Mouse (Mus musculus): Measurements from ENCODE around the gene Lman1l. TPM values are rescaled to one million over a fixed set of nuclear protein-coding genes. Genes with fewer than 3 reads are reported as not detected.

The Lman1l gene
- total RNA-seq, 1 experiment, result 0.22 TPM

GRCm38 (mm10) chr9:57566846-57567245, 53.7 kb downstream of the Lman1l start:
- no peaks in the 10 kb centered on the region for H3K9me3 ChIP-seq (ENCODE audit: control insufficient read depth, insufficient read depth, low read depth, low read length)
- TF ChIP-seq CHD2 (IDR thresholded peaks at IDR 0.05; ENCODE audit: low read depth, low read length) (no peak), ZNF384 (IDR thresholded peaks at IDR 0.05; ENCODE audit: low read depth, low read length) (no peak), MAFK (IDR thresholded peaks at IDR 0.05; ENCODE audit: insufficient read depth, low read depth, low read length) (no peak), HCFC1 (IDR thresholded peaks at IDR 0.05; ENCODE audit: borderline replicate concordance, insufficient read depth, low read length) (no peak), ZC3H11A (IDR thresholded peaks at IDR 0.05; ENCODE audit: borderline replicate concordance, low read depth, low read length) (no peak)
- peaks cover 10% of the 10 kb centered on the region; the same call in 1 of the 2 replicates for H3K36me3 ChIP-seq (ENCODE audit: control insufficient read depth, insufficient read depth, low read length, poor library complexity, severe bottlenecking)
- no peak overlapping the region for H3K27ac ChIP-seq (ENCODE audit: insufficient read depth, low read depth, low read length, poor library complexity, severe bottlenecking)
- no peak overlapping the region for H3K4me3 ChIP-seq (ENCODE audit: insufficient read depth in 1 of 2, low read depth in 1 of 2, low read length in 2 of 2, poor library complexity in 1 of 2, severe bottlenecking in 1 of 2)
- no peak for DNase-seq (ENCODE audit: low read depth, low spot score)
- H3K4me1 ChIP-seq (ENCODE audit: control insufficient read depth in 2 of 2, insufficient read depth in 2 of 2, low read length in 2 of 2, poor library complexity in 1 of 2), result peaks cover 2 to 15% of the 10 kb centered on the region in 2 experiments; a peak in 1 of 4 replicates
- in situ Hi-C loops (cut with MboI; ENCODE audit: low sequenced_read_pairs in 2 of 2, unreplicated experiment in 2 of 2), result no loop called here
- no peak overlapping the region for H3K9ac ChIP-seq (ENCODE audit: insufficient read depth, low read depth, low read length, poor library complexity, severe bottlenecking)

- DNase-seq (ENCODE audit: low read depth, low spot score), result no peak
- no peak overlapping the region; the same call in 1 of the 2 replicates for H3K9ac ChIP-seq (ENCODE audit: insufficient read depth, low read depth, low read length, poor library complexity, severe bottlenecking)
- no peak for TF ChIP-seq CHD2 (IDR thresholded peaks at IDR 0.05; ENCODE audit: low read depth, low read length)
- no peak for TF ChIP-seq ZC3H11A (IDR thresholded peaks at IDR 0.05; ENCODE audit: borderline replicate concordance, low read depth, low read length)
- TF ChIP-seq HCFC1 (IDR thresholded peaks at IDR 0.05; ENCODE audit: borderline replicate concordance, insufficient read depth, low read length), result no peak
- TF ChIP-seq ZNF384 (IDR thresholded peaks at IDR 0.05; ENCODE audit: low read depth, low read length), result no peak
- TF ChIP-seq MAFK (IDR thresholded peaks at IDR 0.05; ENCODE audit: insufficient read depth, low read depth, low read length), result no peak
- in situ Hi-C loops (cut with MboI; ENCODE audit: low sequenced_read_pairs in 2 of 2, unreplicated experiment in 2 of 2), result no loop called here
- H3K36me3 ChIP-seq (ENCODE audit: control insufficient read depth, insufficient read depth, low read length, poor library complexity, severe bottlenecking), result peaks cover 10% of the 10 kb centered on the region; the same call in 1 of the 2 replicates
- H3K9me3 ChIP-seq (ENCODE audit: control insufficient read depth, insufficient read depth, low read depth, low read length), result no peaks in the 10 kb centered on the region
- H3K4me3 ChIP-seq (ENCODE audit: insufficient read depth in 1 of 2, low read depth in 1 of 2, low read length in 2 of 2, poor library complexity in 1 of 2, severe bottlenecking in 1 of 2), result no peak overlapping the region
- no peak overlapping the region for H3K27ac ChIP-seq (ENCODE audit: insufficient read depth, low read depth, low read length, poor library complexity, severe bottlenecking)
- H3K4me1 ChIP-seq (ENCODE audit: control insufficient read depth in 2 of 2, insufficient read depth in 2 of 2, low read length in 2 of 2, poor library complexity in 1 of 2), result peaks cover 2 to 18% of the 10 kb centered on the region in 2 experiments; a peak in 1 of 4 replicates
Observed at GRCm38 (mm10) chr9:57565741-57566221, 54.8 kb downstream of the Lman1l start.

- no peak for TF ChIP-seq ZNF384 (IDR thresholded peaks at IDR 0.05; ENCODE audit: low read depth, low read length)
- TF ChIP-seq ZC3H11A (IDR thresholded peaks at IDR 0.05; ENCODE audit: borderline replicate concordance, low read depth, low read length), result no peak
- TF ChIP-seq HCFC1 (IDR thresholded peaks at IDR 0.05; ENCODE audit: borderline replicate concordance, insufficient read depth, low read length), result no peak
- TF ChIP-seq MAFK (IDR thresholded peaks at IDR 0.05; ENCODE audit: insufficient read depth, low read depth, low read length), result no peak
- no peak for TF ChIP-seq CHD2 (IDR thresholded peaks at IDR 0.05; ENCODE audit: low read depth, low read length)
- no peak overlapping the region for H3K4me3 ChIP-seq (ENCODE audit: insufficient read depth in 1 of 2, low read depth in 1 of 2, low read length in 2 of 2, poor library complexity in 1 of 2, severe bottlenecking in 1 of 2)
- in situ Hi-C loops (cut with MboI; ENCODE audit: low sequenced_read_pairs in 2 of 2, unreplicated experiment in 2 of 2), result no loop called here
- peaks cover 2 to 18% of the 10 kb centered on the region in 2 experiments; a peak in 1 of 4 replicates for H3K4me1 ChIP-seq (ENCODE audit: control insufficient read depth in 2 of 2, insufficient read depth in 2 of 2, low read length in 2 of 2, poor library complexity in 1 of 2)
- no peak for DNase-seq (ENCODE audit: low read depth, low spot score)
- no peak overlapping the region for H3K27ac ChIP-seq (ENCODE audit: insufficient read depth, low read depth, low read length, poor library complexity, severe bottlenecking)
- H3K36me3 ChIP-seq (ENCODE audit: control insufficient read depth, insufficient read depth, low read length, poor library complexity, severe bottlenecking), result peaks cover 10% of the 10 kb centered on the region; the same call in 1 of the 2 replicates
- H3K9ac ChIP-seq (ENCODE audit: insufficient read depth, low read depth, low read length, poor library complexity, severe bottlenecking), result no peak overlapping the region
- no peaks in the 10 kb centered on the region for H3K9me3 ChIP-seq (ENCODE audit: control insufficient read depth, insufficient read depth, low read depth, low read length)
Observed at GRCm38 (mm10) chr9:57564609-57565008, 56.0 kb downstream of the Lman1l start.

- Histone ChIP-seq H3K9ac (ENCODE audit: insufficient read depth, low read depth, low read length, poor library complexity, severe bottlenecking) (no peak overlapping the region), H3K4me1 (ENCODE audit: control insufficient read depth in 2 of 2, insufficient read depth in 2 of 2, low read length in 2 of 2, poor library complexity in 1 of 2) (peaks cover 0 to 13% of the 10 kb centered on the region in 2 experiments; a peak in 1 of 4 replicates), H3K9me3 (ENCODE audit: control insufficient read depth, insufficient read depth, low read depth, low read length) (no peaks in the 10 kb centered on the region), H3K4me3 (ENCODE audit: insufficient read depth in 1 of 2, low read depth in 1 of 2, low read length in 2 of 2, poor library complexity in 1 of 2, severe bottlenecking in 1 of 2) (no peak overlapping the region), H3K36me3 (ENCODE audit: control insufficient read depth, insufficient read depth, low read length, poor library complexity, severe bottlenecking) (peaks cover 1% of the 10 kb centered on the region; the same call in 1 of the 2 replicates), H3K27ac (ENCODE audit: insufficient read depth, low read depth, low read length, poor library complexity, severe bottlenecking) (no peak overlapping the region)
- in situ Hi-C loops (cut with MboI; ENCODE audit: low sequenced_read_pairs in 2 of 2, unreplicated experiment in 2 of 2), result no loop called here
- TF ChIP-seq ZNF384 (IDR thresholded peaks at IDR 0.05; ENCODE audit: low read depth, low read length) (no peak), HCFC1 (IDR thresholded peaks at IDR 0.05; ENCODE audit: borderline replicate concordance, insufficient read depth, low read length) (no peak), ZC3H11A (IDR thresholded peaks at IDR 0.05; ENCODE audit: borderline replicate concordance, low read depth, low read length) (no peak)
- no peak for DNase-seq (ENCODE audit: low read depth, low spot score)
Observed at GRCm38 (mm10) chr9:57562896-57563372, 57.6 kb downstream of the Lman1l start.

All from ES-E14 (cell line).